Mouse (Mus musculus): ENCODE results near the gene 5430403G16Rik. TPM values are rescaled to one million over a fixed set of nuclear protein-coding genes. Genes with fewer than 3 reads are reported as not detected.
"Not testable (repeated sequence)": the region's sequence is repeated elsewhere in the genome, so short reads cannot be mapped to it uniquely, and the experiment has no call there.

Gene 5430403G16Rik
- polyA plus RNA-seq (2016; fragmentation: Nextera tagmentation; extraction: Ambion mirVana), result 1.6 and 2.0 TPM in 2 replicates

GRCm38 (mm10) chr5:109690537-109691201 is at the start of gene 5430403G16Rik:
Gene 5430403G16Rik, minus strand, starts transcription at chr5:109691041.
- not testable (repeated sequence) for H3K36me3 ChIP-seq; H3K4me1 ChIP-seq; H3K9me3 ChIP-seq; H3K27me3 ChIP-seq; H3K27ac ChIP-seq (replicated peaks)
- Histone ChIP-seq H3K9ac (replicated peaks) (peak within 1 kb of the TSS; percentile 68), H3K4me3 (peak within 1 kb of the TSS; percentile 59), H3K4me2 (replicated peaks) (peak within 1 kb of the TSS; percentile 63)
- ATAC-seq (ENCODE audit: low FRiP score, low read depth), result peak; percentile 99
- WGBS, result 2% methylated on average over 26 of the region's 26 CpGs

- not testable (repeated sequence) for H3K4me1 ChIP-seq; ATAC-seq (ENCODE audit: low FRiP score, low read depth); H3K9ac ChIP-seq (replicated peaks); H3K27me3 ChIP-seq; H3K4me3 ChIP-seq; H3K27ac ChIP-seq (replicated peaks); H3K36me3 ChIP-seq; H3K4me2 ChIP-seq (replicated peaks); H3K9me3 ChIP-seq
- WGBS, result 79% methylated on average over 3 of the region's 3 CpGs
Observed at GRCm38 (mm10) chr5:109717341-109717740, 26.5 kb upstream of the 5430403G16Rik start.

- peak; percentile 17; the same call in 1 of the 2 replicates for ATAC-seq (ENCODE audit: low FRiP score, low read depth)
- peak overlapping the region; percentile 63 for H3K4me2 ChIP-seq (replicated peaks)
- H3K27ac ChIP-seq (replicated peaks); H3K9me3 ChIP-seq; H3K4me1 ChIP-seq; H3K9ac ChIP-seq (replicated peaks); H3K27me3 ChIP-seq; H3K36me3 ChIP-seq: not testable (repeated sequence)
- WGBS, result 54% methylated on average over 5 of the region's 5 CpGs
- H3K4me3 ChIP-seq, result peak overlapping the region; percentile 59
Observed at GRCm38 (mm10) chr5:109691205-109691965, 544 bp upstream of the 5430403G16Rik start.

- H3K27me3 ChIP-seq, result no peaks in the 10 kb centered on the region
- no peak overlapping the region for H3K4me3 ChIP-seq
- peaks cover 7% of the 10 kb centered on the region; the same call in 1 of the 2 replicates for H3K9me3 ChIP-seq
- 78% methylated on average over 4 of the region's 4 CpGs for WGBS
- no peaks in the 10 kb centered on the region for H3K4me1 ChIP-seq
- no peak for ATAC-seq (ENCODE audit: low FRiP score, low read depth)
- H3K36me3 ChIP-seq, result no peaks in the 10 kb centered on the region
- H3K9ac ChIP-seq (replicated peaks), result no peak overlapping the region
- no peak overlapping the region for H3K27ac ChIP-seq (replicated peaks)
- no peak overlapping the region for H3K4me2 ChIP-seq (replicated peaks)
Observed at GRCm38 (mm10) chr5:109682921-109683320, 7.9 kb downstream of the 5430403G16Rik start.

Other genes starting within 250 kb of the 5430403G16Rik start
- gene Crlf2, start 132.0 kb downstream of the 5430403G16Rik start, polyA plus RNA-seq (2016; fragmentation: Nextera tagmentation; extraction: Ambion mirVana), result 5.7 TPM in 2 replicates
- gene 4930522L14Rik, start 60.8 kb upstream of the 5430403G16Rik start, polyA plus RNA-seq (2016; fragmentation: Nextera tagmentation; extraction: Ambion mirVana), result 5.3 and 5.8 TPM in 2 replicates
- 0.37 and 0.63 TPM in 2 replicates for gene Gm15446, start 232.4 kb upstream of the 5430403G16Rik start, polyA plus RNA-seq (2016; fragmentation: Nextera tagmentation; extraction: Ambion mirVana)

All from midbrain, embryonic 12.5 days (tissue).